Mouse (Mus musculus) cerebellum, adult 9-11 months (tissue): Measurements from ENCODE around the gene Snai3.

Source experiments
- DNase-seq: peaks from one replicate; pipeline ENCODE4 v3.0.0; 2022

Gene Snai3

DNA sequence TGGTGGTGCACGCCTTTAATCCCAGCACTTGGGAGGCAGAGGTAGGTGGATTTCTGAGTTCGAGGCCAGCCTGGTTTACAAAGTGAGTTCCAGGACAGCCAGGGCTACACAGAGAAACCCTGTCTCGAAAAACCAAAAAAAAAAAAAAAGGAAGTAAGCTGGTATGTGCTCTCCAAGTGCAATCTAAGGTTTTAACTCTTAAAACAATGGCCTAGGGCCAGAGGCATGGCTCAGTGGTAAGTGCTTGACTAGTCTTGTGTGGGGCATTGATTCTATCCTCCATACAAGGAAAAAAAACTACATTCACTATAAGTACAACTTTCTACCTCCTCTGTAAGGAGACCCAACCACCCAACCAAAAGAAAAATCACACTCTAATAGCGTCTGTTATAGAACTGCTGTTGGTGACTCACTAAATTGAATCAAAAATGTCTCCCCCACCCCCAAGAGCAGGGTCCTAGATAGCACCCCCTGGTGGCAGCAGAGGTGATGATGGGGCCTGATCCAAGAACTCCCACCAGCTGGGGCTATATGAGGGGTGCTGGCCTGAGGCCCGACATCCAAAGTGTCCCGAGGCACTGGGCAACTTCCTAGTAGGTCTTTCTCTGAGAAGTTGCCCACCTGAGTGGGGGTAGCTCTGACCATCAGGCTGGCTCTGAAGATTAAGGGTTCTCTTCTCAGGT lies 1.2 kb downstream of the Snai3 start:
- no peak for DNase-seq

DNA sequence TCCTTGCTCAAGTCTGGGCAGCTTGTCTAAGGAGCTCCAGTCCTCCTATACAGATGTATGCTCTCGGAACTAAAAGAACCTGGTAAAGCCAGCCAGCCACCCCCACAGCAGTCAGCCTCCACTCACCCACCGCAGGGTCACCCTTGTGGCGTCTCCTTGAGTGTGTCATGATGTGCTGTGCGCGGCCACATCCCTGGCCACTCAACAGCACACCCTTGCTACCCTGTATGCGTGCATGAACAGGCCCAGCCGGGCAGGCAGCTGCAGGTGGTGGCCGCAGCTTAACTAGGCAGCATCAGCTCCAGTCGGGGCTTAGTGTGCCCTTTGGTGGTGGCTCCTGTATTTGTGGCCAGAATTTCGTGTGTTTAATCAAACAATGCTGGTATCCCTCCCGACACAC lies 3.4 kb downstream of the Snai3 start:
- no peak for DNase-seq

DNA sequence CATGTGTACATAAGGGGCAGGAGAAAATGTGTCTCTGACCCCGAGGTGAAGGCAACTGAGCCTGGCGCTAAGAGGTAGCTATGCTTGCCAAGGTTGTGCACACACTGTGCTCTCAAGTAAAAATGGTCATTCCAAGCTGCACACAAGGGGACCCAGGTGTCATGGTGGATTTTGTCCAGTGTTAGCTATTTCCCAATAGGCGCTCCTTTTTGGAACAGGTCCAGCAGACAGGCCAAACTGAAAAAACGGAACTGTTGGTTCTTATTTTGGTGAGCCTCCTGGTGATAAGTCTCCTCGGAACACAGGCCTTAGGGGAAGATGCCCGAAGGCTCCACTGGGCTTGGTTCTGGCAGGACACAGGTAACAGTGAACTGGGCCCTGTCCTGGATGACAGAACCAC lies 6.1 kb downstream of the Snai3 start:
- no peak for DNase-seq

DNA sequence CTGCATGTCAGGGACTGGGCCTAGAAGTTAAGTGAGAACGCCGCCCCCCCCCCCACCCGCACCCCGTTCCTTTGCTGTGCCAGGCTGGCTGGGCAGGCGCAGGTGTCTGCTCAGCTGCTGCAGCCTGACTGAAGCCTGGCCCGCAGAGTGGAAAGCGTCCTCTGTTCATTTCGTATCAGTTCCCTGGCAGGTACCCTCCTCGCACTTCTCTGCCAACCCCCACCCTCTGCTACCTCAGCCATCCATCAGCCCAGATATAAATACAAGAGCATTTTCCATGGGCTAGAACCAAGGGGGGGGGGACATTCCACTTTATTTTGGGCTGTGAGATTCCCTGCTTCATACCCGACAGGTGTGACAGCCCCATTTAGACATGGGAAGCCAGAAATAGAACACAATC lies 8.4 kb downstream of the Snai3 start:
- no peak for DNase-seq

DNA sequence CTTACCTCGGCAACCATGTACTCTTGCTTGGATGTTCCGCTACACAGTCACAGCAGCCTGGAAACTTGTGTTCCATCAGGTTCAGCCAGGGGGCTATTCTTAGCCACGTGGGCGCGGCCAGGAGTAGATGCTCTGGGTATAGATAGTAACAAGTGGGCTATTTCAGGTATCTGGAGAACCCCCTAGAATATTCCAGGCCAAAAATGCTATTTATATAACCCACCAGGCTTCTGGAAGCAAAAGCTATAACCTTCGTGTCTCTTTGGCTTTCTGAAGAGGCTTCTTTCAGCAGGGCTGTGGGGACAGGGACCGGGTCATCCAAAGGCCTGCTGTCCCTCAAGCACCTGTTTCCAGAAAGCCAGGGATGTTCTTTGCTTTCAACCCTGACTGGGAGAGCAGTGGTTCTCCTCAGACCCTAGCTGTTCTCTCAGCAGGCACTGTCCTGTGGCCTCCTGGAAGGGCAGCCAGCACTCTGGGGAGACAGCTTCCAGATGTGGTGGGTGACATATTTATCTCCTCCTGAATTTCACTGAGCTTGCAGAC lies 9.3 kb downstream of the Snai3 start:
- DNase-seq: no peak

DNA sequence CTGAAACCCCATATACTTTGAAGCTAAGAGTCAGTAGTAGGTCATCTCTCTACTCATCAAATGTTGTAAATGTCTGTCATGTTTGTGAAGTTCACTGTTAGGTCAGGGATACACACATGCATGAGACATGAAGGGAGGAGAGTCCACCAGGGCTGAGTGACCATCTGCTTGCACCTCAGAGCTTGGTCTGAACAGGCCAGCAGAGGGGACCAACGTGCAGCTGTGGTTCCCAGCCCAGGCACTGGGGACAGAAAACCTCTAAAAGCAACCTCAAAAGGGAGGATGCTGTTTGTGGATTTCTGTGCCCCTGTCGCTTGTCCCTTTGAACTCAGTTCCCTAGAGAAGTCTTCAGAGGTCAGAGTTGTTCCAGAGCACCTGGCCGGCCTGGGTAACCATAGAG lies 15.3 kb downstream of the Snai3 start:
- DNase-seq: peak; percentile 24

DNA sequence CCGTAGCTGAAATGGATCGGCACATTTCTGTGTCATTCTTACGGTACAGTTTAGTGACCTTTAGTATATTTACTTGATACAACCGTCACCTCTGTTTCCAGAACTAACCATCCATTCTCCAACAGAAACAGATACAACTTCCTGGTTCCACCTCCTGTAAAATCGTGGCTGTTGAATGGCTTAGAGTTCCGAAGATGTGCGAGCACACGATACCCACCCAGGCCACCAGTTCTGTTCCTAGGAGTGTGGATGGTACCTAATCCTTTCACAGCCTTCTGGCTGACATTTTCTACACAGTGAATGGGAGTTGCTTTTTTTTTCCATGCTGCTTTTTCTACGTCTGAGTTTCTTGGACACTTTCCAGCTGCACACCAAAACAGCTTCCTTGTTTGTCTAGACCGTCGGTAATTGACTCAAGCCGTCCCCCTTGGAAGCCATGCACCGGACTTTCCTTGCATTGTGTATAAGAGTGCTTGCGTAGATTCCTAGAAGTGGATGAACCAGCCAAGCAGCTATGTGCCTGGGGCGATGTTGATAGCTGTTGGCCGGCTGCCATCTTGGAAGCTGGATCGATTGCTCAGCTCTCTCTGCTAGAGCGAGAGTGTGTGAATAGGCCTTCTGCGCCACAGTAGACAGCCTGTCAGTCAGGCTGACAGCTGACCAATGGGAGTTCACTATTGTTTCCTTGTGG lies 16.3 kb downstream of the Snai3 start:
- peak; percentile 81 for DNase-seq

DNA sequence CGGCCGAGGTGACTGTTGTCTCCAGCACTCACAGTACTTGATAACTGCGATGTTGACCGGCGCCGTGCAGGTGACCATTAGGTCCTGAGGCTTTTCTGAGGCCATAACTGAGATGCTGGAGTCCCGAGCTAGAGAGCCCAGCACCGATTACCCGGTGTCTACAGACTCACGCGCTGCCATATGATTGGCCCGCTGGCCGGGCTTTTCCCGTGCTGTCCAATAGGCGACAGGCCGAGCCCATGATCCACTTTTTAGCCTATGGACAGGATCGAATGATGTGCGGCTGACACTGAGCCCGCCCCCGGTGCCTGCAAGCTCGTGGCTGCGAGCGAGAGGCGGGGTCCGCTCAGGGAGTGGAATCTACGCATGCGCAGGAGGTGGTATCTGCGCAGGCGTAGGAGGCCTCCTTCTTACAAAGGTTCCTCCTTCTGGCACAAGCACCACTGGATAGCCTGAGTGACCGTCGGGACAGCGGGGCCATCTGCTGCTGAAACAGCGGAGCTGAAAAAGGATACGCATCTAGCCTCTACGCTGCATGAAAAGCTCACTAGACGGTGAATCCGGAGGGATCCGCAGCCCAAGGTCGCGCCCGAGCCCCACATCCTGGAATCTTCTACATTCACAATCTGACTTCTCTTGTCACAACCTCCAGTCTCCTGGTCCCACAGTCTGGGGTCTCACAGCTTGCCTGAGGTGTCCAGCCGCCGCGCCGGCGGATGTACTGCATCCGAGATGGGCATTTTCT lies 17.1 kb downstream of the Snai3 start, which contains the start of gene Mvd:
Gene Mvd (minus strand): TSS at position 161 of the 745 bp plus-strand sequence.
- DNase-seq: peak; percentile 100

DNA sequence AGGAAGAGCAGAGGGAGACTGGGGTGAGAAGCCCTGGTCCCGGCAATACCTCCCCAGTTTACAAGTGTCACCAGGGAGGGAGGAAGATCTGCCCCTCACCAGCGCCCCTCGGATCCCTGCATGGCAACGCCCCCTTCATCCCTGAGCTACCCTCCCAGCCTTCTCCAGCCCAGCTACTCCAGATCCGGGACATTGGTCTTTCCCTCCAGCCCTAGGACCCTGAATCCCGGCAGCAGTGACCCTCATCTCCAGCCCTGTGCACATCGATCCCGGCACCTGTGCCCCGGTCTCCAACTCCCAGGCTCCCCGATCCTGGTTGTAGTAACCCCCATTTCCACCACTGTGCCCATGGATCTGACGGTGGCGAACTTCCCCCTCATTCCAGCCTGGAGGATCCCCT lies 17.8 kb downstream of the Snai3 start:
- DNase-seq: no peak

DNA sequence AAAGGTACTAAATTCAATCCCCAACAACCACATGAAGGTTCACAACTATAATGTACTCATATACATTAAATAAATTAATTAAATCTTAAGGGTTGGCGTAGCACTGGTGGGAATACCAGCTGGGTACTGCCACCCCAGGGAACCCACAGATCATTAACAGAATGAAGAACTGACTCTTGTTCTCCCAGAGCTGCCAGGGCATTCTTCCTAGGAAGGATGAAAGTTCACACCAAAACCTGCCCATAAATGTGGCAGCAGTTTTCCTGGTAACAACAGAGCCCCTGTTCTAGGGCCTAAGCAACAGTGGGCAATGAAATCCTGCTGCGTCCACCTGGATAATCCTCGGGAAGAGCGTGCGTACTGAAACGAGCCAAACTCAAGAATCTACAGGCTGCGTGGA lies 18.2 kb downstream of the Snai3 start:
- DNase-seq: peak; percentile 29

DNA sequence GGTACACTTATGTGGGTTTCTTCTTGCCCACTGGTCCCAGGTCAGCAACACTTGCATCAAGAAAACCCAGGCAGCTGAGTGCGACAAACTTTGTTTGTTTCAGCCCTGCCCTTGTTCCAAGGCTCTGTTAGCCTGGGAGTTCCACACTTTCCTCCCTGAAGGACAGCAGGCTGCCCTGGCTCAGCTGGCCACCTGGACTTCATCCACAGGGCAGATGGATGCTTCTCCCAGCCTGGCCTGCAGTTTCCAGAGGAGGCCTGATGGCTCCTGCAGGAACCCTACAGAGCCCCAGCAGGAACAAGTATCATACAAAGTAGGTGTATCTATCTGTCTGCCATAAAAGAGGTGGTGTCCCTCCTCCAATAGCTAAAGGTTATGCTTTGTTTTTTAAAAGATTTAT lies 19.2 kb downstream of the Snai3 start:
- peak; percentile 48 for DNase-seq

DNA sequence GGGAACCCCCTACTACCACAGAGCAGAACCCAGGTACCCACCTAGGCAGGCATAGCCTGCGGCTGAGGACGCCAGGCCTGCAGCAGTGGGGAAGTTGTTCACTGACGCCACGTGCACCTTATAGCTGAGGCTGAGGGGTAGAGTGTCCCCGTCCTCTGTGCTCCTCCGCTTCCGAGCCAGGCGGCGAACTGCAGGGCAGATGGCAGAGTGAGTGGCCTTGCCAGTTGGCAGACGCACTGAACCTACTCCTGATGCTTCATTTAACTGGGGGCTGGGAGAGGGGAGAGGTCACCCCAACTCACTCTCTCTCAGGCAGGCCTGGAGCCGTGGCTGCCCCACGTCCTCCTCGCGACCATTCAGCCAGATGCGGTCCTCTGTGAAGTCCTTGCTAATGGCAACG lies 21.2 kb downstream of the Snai3 start:
- peak; percentile 88 for DNase-seq

DNA sequence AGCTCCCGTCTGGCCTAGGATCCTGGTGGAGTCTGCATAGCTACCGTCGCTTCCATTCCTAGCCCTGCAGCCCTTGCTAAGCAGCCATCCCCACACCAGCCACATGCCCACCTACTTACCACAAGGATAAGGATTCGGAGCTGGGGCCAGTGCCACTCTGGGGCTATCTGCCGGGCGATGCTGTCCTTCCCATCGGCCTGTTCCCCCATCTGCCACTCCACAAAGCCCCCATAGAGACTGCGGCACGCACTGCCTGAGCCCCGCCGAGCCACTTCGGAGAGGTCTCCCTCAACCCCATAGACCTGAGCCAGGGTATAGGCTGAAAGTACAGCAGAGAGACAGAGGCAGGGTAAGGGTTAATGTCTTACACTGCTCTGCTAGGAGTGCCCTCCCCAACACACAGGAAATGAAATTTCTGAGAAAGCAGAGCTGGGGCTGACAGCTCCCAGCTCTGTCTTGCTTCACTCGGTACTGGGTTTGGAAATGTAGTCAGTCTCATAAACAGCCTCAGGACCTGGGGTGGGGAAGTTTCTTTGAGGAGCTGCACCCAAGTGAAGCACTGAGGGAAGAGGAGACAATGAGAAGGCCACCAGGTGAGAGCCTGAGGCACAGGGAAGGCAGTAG lies 22.7 kb downstream of the Snai3 start:
- no peak for DNase-seq

DNA sequence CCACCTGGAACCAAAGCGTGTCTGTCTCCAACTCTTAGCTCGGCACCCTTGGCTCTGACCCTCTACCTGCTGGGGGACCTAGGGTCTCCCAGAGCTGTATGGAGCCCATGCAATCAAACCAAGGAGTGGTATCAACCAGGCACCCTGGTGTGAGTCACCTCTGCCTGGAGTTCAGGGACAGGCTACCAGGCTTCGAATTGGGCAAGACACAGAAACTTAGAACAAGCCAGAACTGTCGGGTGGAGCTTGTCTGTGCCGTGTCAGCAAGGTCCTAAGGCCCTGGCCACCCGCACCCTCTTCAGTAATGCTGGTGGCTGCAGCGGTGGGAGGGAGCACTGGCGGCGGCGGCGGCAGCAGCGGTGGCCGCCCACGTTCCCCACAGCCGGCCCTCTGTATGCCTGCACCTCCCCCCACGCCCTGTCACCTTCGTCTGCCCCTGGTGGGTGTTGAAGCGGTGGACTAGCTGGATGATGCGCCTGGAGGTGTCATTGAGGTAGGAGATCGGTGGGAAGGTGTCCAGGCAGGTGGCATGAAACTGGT lies 23.9 kb downstream of the Snai3 start:
- no peak for DNase-seq

DNA sequence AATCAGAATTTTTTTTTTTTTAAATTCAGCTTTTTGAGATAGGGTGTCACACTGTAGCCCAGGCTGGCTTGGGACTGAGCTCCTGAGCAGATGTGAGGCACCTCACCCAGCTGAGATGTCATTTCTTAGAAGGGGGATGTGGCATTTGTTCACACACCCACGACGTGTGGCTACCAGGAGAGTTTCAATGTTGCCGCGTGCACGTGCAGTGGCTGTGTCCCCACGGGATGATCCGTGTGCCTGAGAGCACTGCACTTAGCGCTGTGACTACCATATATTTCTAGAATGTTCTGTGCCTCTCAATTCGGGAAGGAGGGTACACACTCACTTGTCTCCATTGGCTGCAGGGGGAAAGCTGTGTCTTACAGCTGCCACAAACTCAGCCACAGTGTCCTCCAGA lies 24.4 kb downstream of the Snai3 start:
- no peak for DNase-seq

DNA sequence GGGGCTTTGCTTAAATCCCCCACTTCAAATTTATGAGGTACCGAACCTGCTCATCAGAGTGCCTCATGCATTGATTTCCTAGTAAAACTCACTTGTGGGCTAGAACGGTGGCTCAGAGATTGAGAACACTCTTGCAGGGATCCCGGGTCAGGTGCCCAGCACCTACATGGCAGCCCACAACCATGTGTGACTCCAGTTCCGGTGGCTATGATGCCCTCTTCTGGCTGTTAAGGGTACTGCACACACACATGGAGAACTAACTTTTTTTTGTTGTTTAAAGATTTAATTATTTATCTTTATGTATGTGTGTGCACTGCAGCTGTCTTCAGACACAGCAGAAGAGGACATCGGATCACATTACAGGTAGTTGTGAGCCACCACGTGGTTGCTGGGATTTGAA lies 25.2 kb downstream of the Snai3 start:
- no peak for DNase-seq

DNA sequence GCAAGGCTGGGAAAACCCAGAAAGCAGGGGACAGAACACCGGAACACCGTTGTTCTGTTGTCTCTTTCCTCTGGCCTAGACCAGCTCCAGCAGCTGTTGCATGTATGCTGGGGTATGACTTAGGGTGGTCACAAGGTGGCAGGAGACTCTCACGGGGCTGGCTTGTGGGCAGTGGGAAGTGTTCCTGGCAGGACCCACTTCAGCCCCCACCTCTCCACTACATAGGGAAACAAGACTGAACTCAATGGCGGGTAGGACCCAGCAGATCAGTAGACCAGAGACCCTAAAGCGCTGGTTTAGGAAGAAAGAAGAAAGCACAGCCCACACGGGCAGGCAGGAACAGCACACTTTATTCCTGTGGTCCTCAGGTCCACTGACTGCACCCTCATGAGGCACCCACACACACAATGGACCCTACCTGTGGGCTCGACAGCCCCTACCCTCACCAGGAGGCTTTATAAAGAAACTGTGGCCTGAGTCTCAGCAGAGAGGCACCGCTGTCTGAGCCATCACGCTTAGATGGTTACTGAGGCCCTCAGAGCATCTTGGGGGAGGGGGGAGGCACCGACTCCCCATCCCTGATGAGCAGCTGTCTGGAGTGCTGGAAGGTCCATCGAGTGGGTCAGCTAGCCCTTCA lies 27.1 kb downstream of the Snai3 start:
- no peak for DNase-seq

DNA sequence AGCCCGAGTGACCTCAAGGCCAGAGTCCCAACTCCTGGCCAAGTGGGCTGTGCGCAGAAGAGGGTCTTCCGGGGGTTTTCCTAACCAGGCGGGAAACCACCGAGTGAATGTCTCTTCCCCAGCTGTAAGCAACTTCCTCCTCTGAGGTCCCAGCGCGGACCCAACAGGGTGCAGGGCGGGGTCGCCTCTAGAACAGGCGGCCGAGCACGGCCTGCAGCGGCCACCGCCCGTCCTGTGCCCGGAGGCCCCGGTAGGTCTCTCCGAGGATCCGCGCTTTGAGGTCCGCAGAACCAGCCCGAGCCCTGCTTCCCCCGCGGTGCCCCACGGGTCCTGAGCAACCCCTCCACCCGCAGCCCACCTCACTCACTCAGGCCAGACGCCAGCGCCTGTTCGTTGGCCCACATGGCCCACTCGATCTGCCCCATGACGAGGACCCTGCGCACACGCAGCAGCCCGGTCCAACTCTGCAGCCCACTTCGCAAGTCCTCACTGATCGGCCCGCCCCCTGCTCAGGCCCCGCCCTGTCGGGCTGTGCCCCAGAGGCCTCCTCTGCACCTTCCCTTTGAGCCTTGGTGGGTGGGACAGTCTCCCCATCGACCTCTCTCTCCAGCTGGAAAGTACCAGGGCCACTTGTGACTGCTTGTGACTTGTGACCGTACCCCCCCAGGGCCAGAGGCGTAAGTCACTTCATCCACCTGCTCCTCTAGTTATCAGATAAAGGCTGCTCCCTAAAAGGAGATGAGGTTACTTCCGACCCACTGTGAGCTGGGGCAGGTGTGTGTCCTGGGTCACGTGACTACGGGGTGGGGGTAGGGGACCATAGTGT lies 27.9 kb downstream of the Snai3 start, which contains the start of gene Cyba:
Gene Cyba (minus strand): TSS at position 488 of the 826 bp plus-strand sequence.
- no peak for DNase-seq

DNA sequence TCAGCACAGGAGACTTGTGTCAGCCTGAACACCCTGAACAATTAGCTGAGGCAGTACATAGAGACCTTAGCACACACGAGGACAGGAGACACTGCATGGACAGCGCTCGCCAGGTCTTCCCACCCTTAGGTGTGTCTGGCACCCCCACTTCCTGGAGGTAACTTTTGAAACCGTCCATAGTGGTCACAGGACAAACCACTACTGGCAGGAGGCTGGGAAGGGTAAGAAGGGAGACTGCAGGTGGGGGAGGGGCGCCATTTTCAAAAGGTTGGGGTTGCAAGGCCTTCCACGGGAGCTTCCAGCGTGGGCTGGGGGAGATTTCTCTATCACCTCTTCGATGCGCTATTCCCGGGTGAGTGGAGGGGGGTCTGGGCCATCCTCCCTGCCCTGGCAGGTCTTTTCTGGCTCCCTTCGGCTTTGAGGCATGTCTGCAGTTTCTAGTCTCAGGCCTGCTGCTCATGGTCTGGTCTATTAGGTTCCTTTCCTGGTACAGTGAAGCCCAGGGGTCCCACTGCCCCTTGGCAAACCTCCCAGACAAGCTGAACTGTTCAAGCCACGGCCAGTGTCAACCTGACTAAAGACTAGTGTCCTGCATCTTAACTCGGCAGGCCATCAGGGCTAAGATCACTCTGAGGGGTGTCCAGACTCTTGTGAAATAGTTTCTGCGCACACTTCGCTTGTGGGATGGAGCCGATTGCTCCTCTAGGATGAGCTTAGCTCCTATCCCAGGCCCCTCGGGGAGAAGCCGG lies 28.7 kb downstream of the Snai3 start:
- DNase-seq: no peak

DNA sequence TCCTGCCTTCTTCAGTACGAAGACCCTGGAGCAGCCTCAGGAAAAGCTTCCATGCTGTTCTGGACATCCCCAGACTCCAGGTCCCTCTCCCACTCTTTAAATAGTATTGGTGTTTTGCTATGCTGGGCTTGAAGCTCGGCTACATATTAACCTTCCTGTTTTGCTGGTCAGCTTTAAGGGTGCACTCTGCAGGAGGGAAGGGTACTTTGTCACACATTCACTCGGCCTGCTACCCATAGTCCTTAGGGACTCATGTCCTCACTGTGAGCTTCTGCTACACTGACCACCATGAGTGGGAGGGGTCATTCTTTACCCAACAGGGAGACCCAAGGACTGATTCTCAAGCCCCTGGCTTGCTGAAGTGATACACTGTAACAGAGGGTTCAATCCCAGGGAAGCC lies 29.9 kb downstream of the Snai3 start:
- DNase-seq: no peak
